Mouse (Mus musculus) adrenal gland, postnatal 0 days (tissue): ENCODE data around the gene Gm13287. TPM values are rescaled to one million over a fixed set of nuclear protein-coding genes. Genes with fewer than 3 reads are reported as not detected.

Experiments
- polyA plus RNA-seq: library from polyadenylated mRNA; unstranded; fragments of >200 nt; fragmentation: Nextera tagmentation; extraction: Ambion mirVana; gene quantifications from 2 replicates; pipeline ENCODE4 v1.2.1, GENCODE M21; 2015

The Gm13287 gene
- polyA plus RNA-seq, 1 experiment from 2014 or later = not detected

Other genes starting within 250 kb of the Gm13287 start
- not detected in 2 replicates for gene Ifna15, start 245.0 kb upstream of the Gm13287 start, polyA plus RNA-seq
- not detected in 2 replicates for gene Ifna14, start 231.5 kb upstream of the Gm13287 start, polyA plus RNA-seq
- not detected in 2 replicates for gene Ifna9, start 210.9 kb upstream of the Gm13287 start, polyA plus RNA-seq
- gene Ifna12, start 199.9 kb upstream of the Gm13287 start, polyA plus RNA-seq = not detected in 2 replicates
- not detected in 2 replicates for gene C87499, start 168.8 kb upstream of the Gm13287 start, polyA plus RNA-seq
- gene Ifna13, start 158.8 kb upstream of the Gm13287 start, polyA plus RNA-seq = not detected in 2 replicates
- gene Ifna16, start 126.3 kb upstream of the Gm13287 start, polyA plus RNA-seq = not detected in 2 replicates
- not detected in 2 replicates for gene Ifna2, start 119.3 kb upstream of the Gm13287 start, polyA plus RNA-seq
- not detected in 2 replicates for gene Ifnab, start 111.9 kb upstream of the Gm13287 start, polyA plus RNA-seq
- gene Gm26566, start 81.4 kb upstream of the Gm13287 start, polyA plus RNA-seq = 0.43 and 0.80 TPM in 2 replicates
- 46.9 and 55.5 TPM in 2 replicates for gene Klhl9, start 80.8 kb upstream of the Gm13287 start, polyA plus RNA-seq
- gene Gm13271, start 48.4 kb upstream of the Gm13287 start, polyA plus RNA-seq = not detected in 2 replicates
- gene Gm13283, start 43.1 kb upstream of the Gm13287 start, polyA plus RNA-seq = 0.28 TPM in 1 of 2 replicates, not detected in the other
- gene Gm13290, start 29.4 kb upstream of the Gm13287 start, polyA plus RNA-seq = 0.35 TPM in 1 of 2 replicates, not detected in the other
- not detected in 2 replicates for gene Gm13289, start 26.3 kb upstream of the Gm13287 start, polyA plus RNA-seq
- gene Gm13272, start 23.4 kb upstream of the Gm13287 start, polyA plus RNA-seq = not detected in 2 replicates
- not detected in 2 replicates for gene Ifnz, start 21.1 kb upstream of the Gm13287 start, polyA plus RNA-seq
- gene Gm13276, start 17.5 kb upstream of the Gm13287 start, polyA plus RNA-seq = not detected in 2 replicates
- gene Gm13277, start 14.6 kb upstream of the Gm13287 start, polyA plus RNA-seq = not detected in 2 replicates
- gene Gm13278, start 11.7 kb upstream of the Gm13287 start, polyA plus RNA-seq = not detected in 2 replicates
- not detected in 2 replicates for gene Gm13275, start 8.8 kb upstream of the Gm13287 start, polyA plus RNA-seq
- not detected in 2 replicates for gene Gm13279, start 5.9 kb upstream of the Gm13287 start, polyA plus RNA-seq
- 0.70 and 1.2 TPM in 2 replicates for gene Gm13285, start 3.6 kb upstream of the Gm13287 start, polyA plus RNA-seq
- not detected in 2 replicates for gene Gm13288, start 2.3 kb downstream of the Gm13287 start, polyA plus RNA-seq
- not detected in 2 replicates for gene Ifna7, start 13.0 kb downstream of the Gm13287 start, polyA plus RNA-seq
- not detected in 2 replicates for gene Ifna11, start 16.7 kb downstream of the Gm13287 start, polyA plus RNA-seq
- not detected in 2 replicates for gene Ifna6, start 24.2 kb downstream of the Gm13287 start, polyA plus RNA-seq
- not detected in 2 replicates for gene Ifna5, start 32.3 kb downstream of the Gm13287 start, polyA plus RNA-seq
- gene Ifna4, start 38.6 kb downstream of the Gm13287 start, polyA plus RNA-seq = not detected in 2 replicates
- not detected in 2 replicates for gene Ifna1, start 46.8 kb downstream of the Gm13287 start, polyA plus RNA-seq
- gene Ifne, start 76.9 kb downstream of the Gm13287 start, polyA plus RNA-seq = not detected in 2 replicates